Mouse (Mus musculus) kidney, adult 2 months (tissue): ENCODE data around the gene Egfl8. TPM values are rescaled to one million over a fixed set of nuclear protein-coding genes. Genes with fewer than 3 reads are reported as not detected.

Experiments
- DNase-seq: peaks from one replicate; pipeline ENCODE4 v3.0.0; 2021
- H3K27ac ChIP-seq: fragments of 200-500 bp; 2 replicates; pipeline ENCODE4 v1.5.1; 2012; ENCODE audit warnings: low read depth, low read length, control low read depth, inconsistent platforms; ENCODE audit not compliant: insufficient read depth
- H3K27me3 ChIP-seq: fragments of 200-500 bp; replicated peaks from 2 replicates; pipeline ENCODE4 v1.6.1; 2012; ENCODE audit warnings: mild to moderate bottlenecking, moderate library complexity, low read length, inconsistent platforms; ENCODE audit not compliant: control insufficient read depth, insufficient read depth
- H3K36me3 ChIP-seq: fragments of 200-500 bp; 2 replicates; pipeline ENCODE4 v1.6.1; 2012; ENCODE audit warnings: mild to moderate bottlenecking, moderate library complexity, low read length, inconsistent platforms; ENCODE audit not compliant: control insufficient read depth, insufficient read depth
- H3K4me1 ChIP-seq: fragments of 200-500 bp; 2 replicates; pipeline ENCODE4 v1.6.1; 2011; ENCODE audit warnings: low read length; ENCODE audit not compliant: control insufficient read depth, insufficient read depth
- H3K4me3 ChIP-seq: fragments of 200-500 bp; 2 replicates; pipeline ENCODE4 v1.5.1; 2011; ENCODE audit warnings: mild to moderate bottlenecking, low read depth, low read length, control low read depth; ENCODE audit not compliant: insufficient read depth
- CTCF ChIP-seq: fragments of 200-500 bp; conservative IDR thresholded peaks from 2 replicates; pipeline ENCODE4 v1.5.1; 2011; ENCODE audit warnings: low read depth, mild to moderate bottlenecking, control low read depth, low read length, moderate library complexity, mixed read lengths; ENCODE audit not compliant: insufficient read depth, insufficient read length
- POLR2A ChIP-seq: fragments of 200-500 bp; IDR thresholded peaks from one replicate; pipeline ENCODE4 v1.6.1; 2011; ENCODE audit warnings: low read depth, low read length, control low read depth
- WGBS: fragments of 180-500 bp; shearing (Covaris S2); methylation state at CpG from one replicate; pipeline ENCODE4 v1.1.7; 2018; 5-methylcytosine and 5-hydroxymethylcytosine counted together
- polyA plus RNA-seq: library from polyadenylated mRNA; depleted of rRNA; stranded (reverse); fragments of >200 nt; gene quantifications from 2 replicates; pipeline ENCODE4 v1.2.3, GENCODE M21; 2012

Gene Egfl8
- polyA plus RNA-seq, 1 experiment = 5.1 TPM

DNA sequence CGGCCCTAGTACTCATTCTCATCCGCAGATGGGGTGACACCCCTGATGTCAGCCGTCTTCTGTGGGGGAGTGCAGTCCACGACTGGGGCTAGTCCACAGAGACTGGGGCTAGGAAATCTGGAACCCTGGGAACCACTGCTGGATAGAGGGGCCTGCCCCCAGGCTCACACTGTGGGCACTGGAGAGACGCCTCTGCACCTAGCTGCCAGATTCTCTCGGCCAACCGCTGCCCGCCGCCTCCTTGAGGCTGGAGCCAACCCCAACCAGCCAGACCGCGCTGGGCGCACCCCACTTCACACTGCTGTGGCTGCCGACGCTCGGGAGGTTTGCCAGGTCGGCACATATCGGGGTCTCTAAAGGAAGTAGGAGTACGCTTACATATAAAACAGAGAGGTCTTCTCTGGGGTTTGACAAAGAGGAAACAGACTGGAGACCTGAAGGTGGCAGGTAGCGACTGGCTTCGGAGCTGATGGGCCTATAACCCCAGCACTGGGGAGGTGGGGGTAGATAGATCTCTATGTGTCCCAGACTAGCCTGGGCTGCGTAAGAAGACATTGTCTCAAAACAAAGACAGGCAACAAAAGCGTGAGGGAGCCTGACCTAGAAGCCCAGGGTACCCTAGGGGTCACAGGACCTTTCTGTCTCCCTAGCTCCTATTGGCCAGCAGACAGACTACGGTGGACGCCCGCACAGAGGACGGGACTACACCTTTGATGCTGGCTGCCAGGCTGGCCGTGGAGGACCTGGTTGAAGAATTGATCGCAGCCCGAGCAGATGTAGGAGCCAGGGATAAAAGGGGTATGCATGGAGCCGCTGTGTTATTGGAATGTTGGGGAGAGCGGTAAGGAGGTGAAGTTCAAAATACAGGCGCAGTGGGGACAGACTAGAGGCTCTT, 29.6 kb downstream of the Egfl8 start:
- WGBS = 41% methylated on average over 32 of the region's 32 CpGs
- TF ChIP-seq CTCF (no peak), POLR2A (no peak)
- no peak overlapping the region for H3K27ac ChIP-seq
- no peaks in the 10 kb centered on the region for H3K36me3 ChIP-seq
- H3K27me3 ChIP-seq = no peaks in the 10 kb centered on the region
- H3K4me3 ChIP-seq = peak overlapping the region; percentile 69; the same call in 1 of the 2 replicates
- peaks cover 9% of the 10 kb centered on the region; the same call in 1 of the 2 replicates for H3K4me1 ChIP-seq
- DNase-seq = no peak

DNA sequence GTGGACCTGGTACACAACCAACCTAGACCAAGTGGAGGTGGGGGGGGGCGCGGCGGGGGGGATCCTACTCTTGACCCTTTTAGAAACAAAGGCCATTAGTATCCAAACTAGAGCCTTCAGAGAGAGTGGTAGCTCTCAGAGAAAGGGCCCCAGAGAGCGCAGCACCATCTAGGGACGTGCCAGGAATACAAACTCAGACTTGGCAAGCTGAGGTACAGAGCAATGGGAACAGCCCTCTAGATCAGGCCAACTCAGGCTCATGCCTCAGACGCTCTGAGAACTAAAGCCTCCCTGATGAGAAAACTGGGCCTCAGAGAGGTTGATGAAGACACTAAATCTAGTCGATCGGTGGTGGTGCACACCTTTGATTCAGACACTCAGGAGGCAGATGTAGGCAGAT, 30.6 kb downstream of the Egfl8 start:
- TF ChIP-seq POLR2A (no peak), CTCF (no peak)
- DNase-seq = no peak

DNA sequence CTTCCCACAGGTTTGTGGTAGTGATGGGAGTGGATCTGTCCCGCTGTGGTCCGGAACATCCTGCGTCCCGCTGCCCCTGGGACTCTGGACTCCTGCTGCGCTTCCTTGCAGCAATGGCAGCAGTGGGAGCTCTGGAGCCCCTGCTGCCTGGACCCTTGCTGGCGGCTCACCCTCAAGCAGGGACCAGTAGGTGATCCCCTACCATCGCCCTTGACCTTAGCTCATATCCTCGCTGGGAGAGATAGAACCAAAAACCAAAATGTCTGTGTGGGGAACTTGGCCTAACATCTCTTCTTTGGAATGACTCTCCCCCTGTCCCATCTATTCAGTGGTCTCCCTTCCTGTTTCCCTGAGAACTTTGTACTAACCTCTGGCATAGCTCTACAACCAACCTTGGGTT, 32.0 kb downstream of the Egfl8 start:
- WGBS = 90% methylated on average over 8 of the region's 8 CpGs
- H3K4me3 ChIP-seq = no peak overlapping the region
- no peak for DNase-seq

More for the DNA sequence above, 30.6 kb downstream of the Egfl8 start:
- 92% methylated on average over 8 of the region's 8 CpGs for WGBS
- Histone ChIP-seq H3K27me3 (no peaks in the 10 kb centered on the region), H3K4me3 (no peak overlapping the region), H3K4me1 (peaks cover 5% of the 10 kb centered on the region; the same call in 1 of the 2 replicates), H3K36me3 (no peaks in the 10 kb centered on the region), H3K27ac (no peak overlapping the region)

DNA sequence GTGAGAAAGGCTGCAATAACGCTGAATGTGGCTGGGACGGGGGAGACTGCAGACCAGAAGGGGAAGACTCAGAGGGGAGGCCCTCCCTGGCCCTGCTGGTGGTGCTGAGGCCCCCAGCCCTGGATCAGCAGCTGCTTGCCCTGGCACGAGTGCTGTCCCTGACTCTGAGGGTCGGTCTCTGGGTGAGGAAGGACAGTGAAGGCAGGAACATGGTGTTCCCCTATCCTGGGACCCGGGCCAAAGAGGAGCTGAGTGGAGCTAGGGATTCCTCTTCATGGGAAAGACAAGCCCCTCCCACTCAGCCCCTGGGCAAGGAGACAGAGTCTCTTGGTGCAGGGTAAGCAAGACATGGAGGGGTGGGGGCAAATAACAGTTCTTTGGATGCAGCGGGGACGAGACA, 32.4 kb downstream of the Egfl8 start:
- H3K4me1 ChIP-seq = peaks cover 5% of the 10 kb centered on the region; the same call in 1 of the 2 replicates
- 57% methylated on average over 7 of the region's 7 CpGs for WGBS
- no peak overlapping the region for H3K4me3 ChIP-seq
- no peaks in the 10 kb centered on the region for H3K36me3 ChIP-seq
- no peak for DNase-seq
- no peaks in the 10 kb centered on the region for H3K27me3 ChIP-seq
- no peak overlapping the region for H3K27ac ChIP-seq
- TF ChIP-seq CTCF = no peak

More for the DNA sequence above, 32.0 kb downstream of the Egfl8 start:
- Histone ChIP-seq H3K27me3 (no peaks in the 10 kb centered on the region), H3K4me1 (peaks cover 5% of the 10 kb centered on the region; the same call in 1 of the 2 replicates), H3K27ac (no peak overlapping the region), H3K36me3 (no peaks in the 10 kb centered on the region)
- TF ChIP-seq POLR2A = no peak
- TF ChIP-seq CTCF = no peak

DNA sequence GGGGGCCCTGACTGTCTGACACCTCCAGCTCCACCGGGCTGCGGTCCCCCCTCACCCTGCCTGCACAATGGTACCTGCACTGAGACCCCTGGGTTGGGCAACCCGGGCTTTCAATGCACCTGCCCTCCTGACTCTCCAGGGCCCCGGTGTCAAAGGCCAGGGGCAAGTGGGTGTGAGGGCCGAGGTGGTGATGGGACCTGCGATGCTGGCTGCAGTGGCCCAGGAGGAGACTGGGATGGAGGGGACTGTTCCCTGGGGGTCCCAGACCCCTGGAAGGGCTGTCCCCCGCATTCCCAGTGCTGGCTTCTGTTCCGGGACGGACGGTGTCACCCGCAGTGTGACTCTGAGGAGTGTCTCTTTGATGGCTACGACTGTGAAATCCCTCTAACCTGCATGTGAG, 33.2 kb downstream of the Egfl8 start:
- Histone ChIP-seq H3K4me3 (no peak overlapping the region), H3K36me3 (no peaks in the 10 kb centered on the region), H3K4me1 (no peaks in the 10 kb centered on the region), H3K27ac (no peak overlapping the region), H3K27me3 (no peaks in the 10 kb centered on the region)
- WGBS = 91% methylated on average over 12 of the region's 12 CpGs
- no peak for TF ChIP-seq POLR2A
- no peak for DNase-seq

DNA sequence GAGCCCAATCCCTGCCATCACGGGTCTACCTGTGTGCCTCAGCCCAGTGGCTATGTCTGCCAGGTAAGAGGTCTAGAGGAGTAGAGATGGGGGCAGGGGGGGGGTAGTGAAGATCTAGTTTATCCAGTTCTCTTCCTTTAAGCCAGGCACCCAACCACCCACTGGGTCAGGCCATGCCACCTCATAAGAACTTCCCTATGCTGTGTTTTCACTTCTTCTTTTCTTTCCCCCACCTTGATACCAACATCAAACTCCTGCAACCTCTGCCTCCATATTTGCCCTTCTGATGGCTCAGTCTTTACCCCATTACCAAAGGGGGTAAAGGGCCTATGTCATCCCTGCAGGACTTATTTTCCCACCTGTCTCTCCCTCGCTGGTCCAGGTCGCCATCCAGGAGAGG, 37.7 kb downstream of the Egfl8 start:
- no peak for DNase-seq
- no peaks in the 10 kb centered on the region for H3K4me1 ChIP-seq
- WGBS = 95% methylated on average over 3 of the region's 3 CpGs

DNA sequence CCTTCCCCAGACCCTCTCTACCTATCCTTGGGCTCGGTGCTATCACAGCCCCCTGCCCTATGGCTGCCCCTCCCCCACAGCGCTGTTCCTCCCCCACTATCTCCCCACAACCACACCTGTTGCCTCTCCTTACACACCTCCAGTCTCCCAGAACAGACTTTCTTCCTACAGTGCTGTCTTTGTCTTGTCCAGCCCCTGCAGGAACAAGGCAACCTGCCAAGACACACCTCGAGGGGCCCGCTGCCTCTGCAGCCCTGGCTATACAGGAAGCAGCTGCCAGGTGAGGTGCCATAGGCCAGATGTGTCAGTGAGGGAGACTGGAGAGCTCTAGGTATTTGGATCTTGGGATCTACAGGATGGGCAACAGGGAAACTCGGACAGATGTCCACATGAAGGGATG, 39.2 kb downstream of the Egfl8 start:
- H3K27ac ChIP-seq = no peak overlapping the region
- H3K4me1 ChIP-seq = no peaks in the 10 kb centered on the region
- no peak overlapping the region for H3K4me3 ChIP-seq
- H3K27me3 ChIP-seq = no peaks in the 10 kb centered on the region
- no peak for TF ChIP-seq CTCF
- no peak for TF ChIP-seq POLR2A
- WGBS = 62% methylated on average over 5 of the region's 5 CpGs
- DNase-seq = no peak
- H3K36me3 ChIP-seq = no peaks in the 10 kb centered on the region

More for the DNA sequence above, 37.7 kb downstream of the Egfl8 start:
- TF ChIP-seq POLR2A (no peak), CTCF (no peak)
- no peaks in the 10 kb centered on the region for H3K27me3 ChIP-seq
- H3K27ac ChIP-seq = no peak overlapping the region
- H3K4me3 ChIP-seq = no peak overlapping the region
- no peaks in the 10 kb centered on the region for H3K36me3 ChIP-seq
